Mouse (Mus musculus) frontal cortex, postnatal 25 days (tissue): ENCODE results near the gene Fbp1.
A peak's percentile ranks its signal among the peaks of the same experiment; 100 is the strongest.
"Not testable (repeated sequence)": the region's sequence is repeated elsewhere in the genome, so short reads cannot be mapped to it uniquely, and the experiment has no call there.

ENCODE experiments used
- DNase-seq, 2 experiments: peaks; one replicate each; pipeline ENCODE4 v3.0.0; 2022; ENCODE audit warnings: low spot score in 2 of 2

Gene Fbp1

GRCm38 (mm10) chr13:62883925-62884324, 4.2 kb downstream of the Fbp1 start:
- DNase-seq, result no peak

GRCm38 (mm10) chr13:62883436-62883835, 4.6 kb downstream of the Fbp1 start:
- DNase-seq, result no peak

- DNase-seq, result no peak
Measured at GRCm38 (mm10) chr13:62882856-62883255, 5.2 kb downstream of the Fbp1 start.

- DNase-seq, result no peak
Measured at GRCm38 (mm10) chr13:62881336-62881735, 6.7 kb downstream of the Fbp1 start.

- DNase-seq, result no peak
Measured at GRCm38 (mm10) chr13:62879831-62880615, 8.1 kb downstream of the Fbp1 start.

GRCm38 (mm10) chr13:62879411-62879810, 8.7 kb downstream of the Fbp1 start:
- no peak for DNase-seq

GRCm38 (mm10) chr13:62877247-62877646, 10.8 kb downstream of the Fbp1 start:
- DNase-seq, result no peak

- DNase-seq, result no peak
Measured at GRCm38 (mm10) chr13:62876111-62876510, 12.0 kb downstream of the Fbp1 start.

GRCm38 (mm10) chr13:62872252-62872651, 15.8 kb downstream of the Fbp1 start:
- no peak for DNase-seq

GRCm38 (mm10) chr13:62870605-62871004, 17.5 kb downstream of the Fbp1 start:
- no peak for DNase-seq

- DNase-seq, result no peak
Measured at GRCm38 (mm10) chr13:62866817-62867216, 21.3 kb downstream of the Fbp1 start.

GRCm38 (mm10) chr13:62865651-62866315, 22.3 kb downstream of the Fbp1 start:
- no peak for DNase-seq

- no peak for DNase-seq
Measured at GRCm38 (mm10) chr13:62863771-62864170, 24.3 kb downstream of the Fbp1 start.

- DNase-seq, result no peak
Measured at GRCm38 (mm10) chr13:62862875-62863274, 25.2 kb downstream of the Fbp1 start.

- no peak for DNase-seq
Measured at GRCm38 (mm10) chr13:62860068-62860467, 28.0 kb downstream of the Fbp1 start.

- not testable (repeated sequence) for DNase-seq
Measured at GRCm38 (mm10) chr13:62859251-62859650, 28.8 kb downstream of the Fbp1 start.

- DNase-seq, result no peak
Measured at GRCm38 (mm10) chr13:62857941-62858915, 29.9 kb downstream of the Fbp1 start, which contains the start of gene Fbp2. Fbp2 (minus strand) TSS chr13:62858422.

GRCm38 (mm10) chr13:62856850-62857249, 31.2 kb downstream of the Fbp1 start:
- DNase-seq, result no peak

- DNase-seq, result peak; percentile 61 to 70
Measured at GRCm38 (mm10) chr13:62856305-62856675, 31.8 kb downstream of the Fbp1 start.

GRCm38 (mm10) chr13:62855396-62856304, 32.4 kb downstream of the Fbp1 start:
- no peak for DNase-seq

GRCm38 (mm10) chr13:62854666-62855065, 33.4 kb downstream of the Fbp1 start:
- DNase-seq, result peak; percentile 57 to 64
